Mouse (Mus musculus) brain, embryonic 14.5 days (tissue): ENCODE results near the gene Trim11.

Experiments
- CTCF ChIP-seq: fragments of 200-500 bp; IDR thresholded peaks from 2 replicates; pipeline ENCODE4 v1.5.1; 2012; ENCODE audit warnings: inconsistent platforms, mild to moderate bottlenecking, moderate library complexity, borderline replicate concordance; ENCODE audit not compliant: insufficient read depth, insufficient read length; ENCODE audit errors: extremely low read depth
- POLR2A ChIP-seq: fragments of 200-500 bp; IDR thresholded peaks from 2 replicates; pipeline ENCODE4 v1.6.1; 2012; ENCODE audit warnings: mild to moderate bottlenecking, inconsistent platforms, borderline replicate concordance; ENCODE audit not compliant: poor library complexity, insufficient read depth, insufficient read length, severe bottlenecking; ENCODE audit errors: extremely low read depth

DNA sequence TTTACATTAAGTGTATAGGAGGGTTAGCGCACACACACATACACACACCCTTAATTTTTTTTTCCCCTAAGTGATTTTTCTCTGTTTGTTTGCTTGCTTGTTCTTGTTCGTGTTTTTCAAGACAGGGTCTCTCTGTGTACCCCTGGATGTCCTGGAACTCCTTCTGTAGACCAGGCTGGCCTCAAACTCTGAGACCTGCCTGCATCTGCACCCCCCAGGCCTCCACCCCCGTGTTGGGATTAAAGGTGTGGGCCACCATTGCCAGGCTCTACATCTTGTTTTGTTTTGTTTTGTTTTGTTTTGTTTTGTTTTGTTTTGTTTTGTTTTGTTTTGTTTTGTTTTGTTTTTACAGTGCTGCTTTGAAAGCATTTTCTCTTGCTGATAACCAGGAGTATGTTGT, 30.6 kb upstream of the Trim11 start:
- TF ChIP-seq CTCF (no peak), POLR2A (no peak)
